In the genomic region with DNA sequence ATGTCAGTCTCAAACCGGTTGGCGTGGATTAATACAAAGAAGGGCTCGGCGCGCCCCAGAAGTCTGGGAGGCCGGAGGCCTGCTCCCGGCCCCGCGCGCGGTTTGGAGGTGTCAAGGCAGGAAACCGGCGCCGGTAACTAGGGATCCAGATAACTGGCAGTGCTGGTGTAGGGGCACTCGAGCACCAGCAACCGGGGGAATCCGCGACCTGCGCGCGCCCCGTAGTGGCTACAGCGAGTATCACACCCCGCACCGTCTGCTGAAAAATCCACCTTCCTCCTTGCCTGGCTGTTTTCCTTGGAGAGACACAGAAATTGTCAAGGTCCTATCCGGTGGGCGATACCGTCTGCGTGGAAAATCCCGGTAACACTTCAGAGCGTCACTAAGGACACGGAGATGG, we compare ENCODE assay signal across 8 mouse cellular contexts. TPM values are rescaled to one million over a fixed set of nuclear protein-coding genes. Genes with fewer than 3 reads are reported as not detected.
A peak's percentile ranks its signal among the peaks of the same experiment; 100 is the strongest.
DNase-seq lines count a peak whose midpoint lies in the region; ATAC-seq lines count a peak whose summit lies in the region.

No protein-coding gene starts in this region.

- H3K9ac ChIP-seq in intestine, embryonic 14.5 days (ENCODE audit: low read length): no peak overlapping the region

- H3K4me3 ChIP-seq in intestine, embryonic 14.5 days (ENCODE audit: low read depth, low read length): 0 out of 2 replicates have a peak overlapping the region, but pooled peaks have one; percentile 10

- H3K27ac ChIP-seq in intestine, embryonic 14.5 days (ENCODE audit: low read depth): no peak overlapping the region

- H3K36me3 ChIP-seq in intestine, embryonic 14.5 days (ENCODE audit: control insufficient read depth, insufficient read depth, low read length): no peaks in the 10 kb centered on the region

- no peak for ATAC-seq in intestine, embryonic 14.5 days (replicated peaks; ENCODE audit: low FRiP score, low TSS enrichment, low read depth)
- peak; percentile 73 for ATAC-seq in megakaryocyte progenitor cell, adult 5-6 weeks (replicated peaks; ENCODE audit: poor library complexity)

- 2% methylated on average over 32 of the region's 32 CpGs for WGBS in intestine, embryonic 14.5 days

- DNase-seq in adrenal gland, adult 18-20 months (ENCODE audit: low spot score in 2 of 2): peak; percentile 84
- peak; percentile 88 for DNase-seq in embryo, embryonic 10 days (ENCODE audit: low spot score)
- DNase-seq in gastrocnemius, postnatal 36 days: peak; percentile 55 to 83
- peak; percentile 96 for DNase-seq in intestine, embryonic 14.5 days (ENCODE audit: low spot score)
- peak; percentile 83 to 86 for DNase-seq in left cerebral cortex, postnatal 10 days (ENCODE audit: extremely low spot score in 1 of 2, low spot score in 2 of 2)
- peak; percentile 89 for DNase-seq in right cerebral cortex, postnatal 14 days
- peak; percentile 73 for DNase-seq in yolk sac, embryonic 10.5 days (ENCODE audit: low spot score)

- H3K9me3 ChIP-seq in intestine, embryonic 14.5 days (ENCODE audit: control insufficient read depth, low read length): no peaks in the 10 kb centered on the region

- peaks cover 99% of the 10 kb centered on the region for H3K27me3 ChIP-seq in intestine, embryonic 14.5 days (replicated peaks; ENCODE audit: control insufficient read depth, insufficient read depth, low read length)

- H3K4me1 ChIP-seq in intestine, embryonic 14.5 days (replicated peaks; ENCODE audit: control insufficient read depth, insufficient read depth, low read length): peaks cover 15% of the 10 kb centered on the region

- peak overlapping the region; percentile 23; the same call in 1 of the 2 replicates for H3K4me2 ChIP-seq in intestine, embryonic 14.5 days (ENCODE audit: low read length)

- intact Hi-C loops in gastrocnemius, postnatal 36 days (cut with DNase I): loop anchor here (5.0 kb wide), 1 partner anchor 142 kb away; a partner anchor contains a TSS
- intact Hi-C loops in left cerebral cortex, postnatal 10 days (cut with DNase I): no loop called here

RNA-seq across cellular contexts. Expression of a gene that starts 5.2 kb away (rescaled TPM):
- total RNA-seq in adrenal gland, adult 18-20 months (2021): not detected
- under 1 TPM; 0.28 to 0.96 TPM for total RNA-seq in gastrocnemius, postnatal 36 days (2021)
- not detected in 2 replicates for polyA plus RNA-seq in intestine, embryonic 14.5 days (2014; fragmentation: Nextera tagmentation; extraction: Ambion mirVana)
- total RNA-seq in left cerebral cortex, postnatal 10 days (2021): 100 to 1,000 TPM; 285 to 294 TPM
- not detected in 2 replicates for total RNA-seq in megakaryocyte progenitor cell, adult 5-6 weeks (2015)
- under 0.01 and 0.10 TPM in 2 replicates for total RNA-seq in megakaryocyte progenitor cell, adult 5-6 weeks (2017)

RNA-seq across cellular contexts. Expression of a gene that starts 14.4 kb away (rescaled TPM):
- total RNA-seq in adrenal gland, adult 18-20 months (2021): not detected
- total RNA-seq in gastrocnemius, postnatal 36 days (2021): not detected
- polyA plus RNA-seq in intestine, embryonic 14.5 days (2014; fragmentation: Nextera tagmentation; extraction: Ambion mirVana): not detected in 2 replicates
- not detected for total RNA-seq in left cerebral cortex, postnatal 10 days (2021)
- not detected in 2 replicates for total RNA-seq in megakaryocyte progenitor cell, adult 5-6 weeks (2015)
- not detected in 2 replicates for total RNA-seq in megakaryocyte progenitor cell, adult 5-6 weeks (2017)

RNA-seq across cellular contexts. Expression of a gene that starts 26.1 kb away (rescaled TPM):
- total RNA-seq in adrenal gland, adult 18-20 months (2021): 1 to 10 TPM in 1 of 2 experiments, under 1 TPM in 1; 0.36 to 3.1 TPM
- total RNA-seq in gastrocnemius, postnatal 36 days (2021): under 1 TPM; 0.69 to 0.87 TPM
- 0.12 TPM in 1 of 2 replicates, not detected in the other for polyA plus RNA-seq in intestine, embryonic 14.5 days (2014; fragmentation: Nextera tagmentation; extraction: Ambion mirVana)
- under 1 TPM; 0.63 to 0.64 TPM for total RNA-seq in left cerebral cortex, postnatal 10 days (2021)
- 0.22 TPM in 1 of 2 replicates, not detected in the other for total RNA-seq in megakaryocyte progenitor cell, adult 5-6 weeks (2015)
- 0.54 TPM in 1 of 2 replicates, not detected in the other for total RNA-seq in megakaryocyte progenitor cell, adult 5-6 weeks (2017)

RNA-seq across cellular contexts. Expression of a gene that starts 27.3 kb away (rescaled TPM):
- total RNA-seq in adrenal gland, adult 18-20 months (2021): 10 to 100 TPM; 64.0 to 71.5 TPM
- total RNA-seq in gastrocnemius, postnatal 36 days (2021): 10 to 100 TPM; 39.3 to 50.3 TPM
- polyA plus RNA-seq in intestine, embryonic 14.5 days (2014; fragmentation: Nextera tagmentation; extraction: Ambion mirVana): 77.0 and 77.3 TPM in 2 replicates
- 10 to 100 TPM; 41.7 to 44.6 TPM for total RNA-seq in left cerebral cortex, postnatal 10 days (2021)
- total RNA-seq in megakaryocyte progenitor cell, adult 5-6 weeks (2015): 38.4 and 50.6 TPM in 2 replicates
- 97.3 and 105 TPM in 2 replicates for total RNA-seq in megakaryocyte progenitor cell, adult 5-6 weeks (2017)

RNA-seq across cellular contexts. Expression of a gene that starts 41.0 kb away (rescaled TPM):
- total RNA-seq in adrenal gland, adult 18-20 months (2021): 100 to 1,000 TPM; 104 to 145 TPM
- 1 to 10 TPM; 7.4 to 8.2 TPM for total RNA-seq in gastrocnemius, postnatal 36 days (2021)
- polyA plus RNA-seq in intestine, embryonic 14.5 days (2014; fragmentation: Nextera tagmentation; extraction: Ambion mirVana): 34.6 and 37.1 TPM in 2 replicates
- 100 to 1,000 TPM; 651 to 661 TPM for total RNA-seq in left cerebral cortex, postnatal 10 days (2021)
- 32.3 and 35.2 TPM in 2 replicates for total RNA-seq in megakaryocyte progenitor cell, adult 5-6 weeks (2015)
- total RNA-seq in megakaryocyte progenitor cell, adult 5-6 weeks (2017): 32.2 and 36.9 TPM in 2 replicates

Comparison
In these comparisons a context has a peak if more than half of its experiments do, and no peak if none do; other contexts are left out.
1. RNA of a gene that starts 5.2 kb away (total RNA-seq): 285 to 294 TPM in left cerebral cortex, postnatal 10 days; 0.28 to 0.96 TPM in gastrocnemius, postnatal 36 days, not detected in adrenal gland, adult 18-20 months and under 0.01 to 0.10 TPM in megakaryocyte progenitor cell, adult 5-6 weeks; every median in the first group is over 100 times any median in the second.
2. Peak in every context shown above with its lines, with median percentiles within 50 percentile points of each other: DNase-seq.